Mouse (Mus musculus): Measurements from ENCODE around the gene Tmem161b. TPM values are rescaled to one million over a fixed set of nuclear protein-coding genes. Genes with fewer than 3 reads are reported as not detected.

Gene Tmem161b
- polyA plus RNA-seq, 1 experiment from 2014 or later = 16.2 TPM

- Histone ChIP-seq H3K9me3 (no peaks in the 10 kb centered on the region), H3K27me3 (replicated peaks) (no peaks in the 10 kb centered on the region), H3K36me3 (0 out of 2 replicates have a peak, but pooled peaks cover 4% of the 10 kb centered on the region), H3K27ac (no peak overlapping the region), H3K9ac (no peak overlapping the region), H3K4me3 (replicated peaks) (no peak overlapping the region), H3K4me2 (no peak overlapping the region), H3K4me1 (no peaks in the 10 kb centered on the region)
- WGBS = 79% methylated on average over 4 of the region's 4 CpGs
- ATAC-seq (ENCODE audit: insufficient read depth, low FRiP score, low read depth) = no peak
Measured at GRCm38 (mm10) chr13:84280352-84280751, 58.3 kb downstream of the Tmem161b start.

DNA sequence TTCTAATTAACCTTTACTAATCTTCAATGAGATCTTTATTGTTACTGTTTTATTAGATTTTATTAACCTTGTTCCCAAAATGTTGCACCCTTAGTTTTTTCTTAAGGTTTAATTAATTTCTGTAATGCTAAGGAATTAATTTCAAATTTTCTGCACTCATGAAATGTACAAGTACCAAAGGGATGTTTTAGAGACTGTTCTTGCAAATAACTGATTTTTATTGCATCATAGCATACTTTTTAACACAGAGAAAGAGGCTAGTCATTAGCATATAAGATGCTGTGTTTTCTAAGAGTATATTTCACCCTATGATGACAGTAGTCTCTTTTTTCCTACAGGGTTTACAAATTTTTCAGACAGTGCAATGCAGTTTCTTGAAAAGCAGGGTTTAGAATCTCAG is 60.9 kb downstream of the Tmem161b start:
- Histone ChIP-seq H3K27ac (no peak overlapping the region), H3K4me1 (no peaks in the 10 kb centered on the region), H3K4me2 (no peak overlapping the region), H3K4me3 (replicated peaks) (no peak overlapping the region), H3K36me3 (0 out of 2 replicates have a peak, but pooled peaks cover 4% of the 10 kb centered on the region), H3K27me3 (replicated peaks) (no peaks in the 10 kb centered on the region), H3K9me3 (no peaks in the 10 kb centered on the region), H3K9ac (no peak overlapping the region)
- ATAC-seq (ENCODE audit: insufficient read depth, low FRiP score, low read depth) = no peak

- WGBS = 53% methylated on average over 7 of the region's 7 CpGs
- Histone ChIP-seq H3K27ac (no peak overlapping the region), H3K36me3 (0 out of 2 replicates have a peak, but pooled peaks cover 4% of the 10 kb centered on the region), H3K9me3 (no peaks in the 10 kb centered on the region), H3K4me3 (replicated peaks) (no peak overlapping the region), H3K4me1 (no peaks in the 10 kb centered on the region), H3K4me2 (no peak overlapping the region), H3K9ac (no peak overlapping the region), H3K27me3 (replicated peaks) (no peaks in the 10 kb centered on the region)
- ATAC-seq (ENCODE audit: insufficient read depth, low FRiP score, low read depth) = no peak
Measured at GRCm38 (mm10) chr13:84284764-84285558, 62.9 kb downstream of the Tmem161b start.

GRCm38 (mm10) chr13:84285559-84285945 is 63.5 kb downstream of the Tmem161b start:
- 89% methylated on average over 3 of the region's 3 CpGs for WGBS
- no peak for ATAC-seq (ENCODE audit: insufficient read depth, low FRiP score, low read depth)
- no peaks in the 10 kb centered on the region for H3K27me3 ChIP-seq (replicated peaks)

DNA sequence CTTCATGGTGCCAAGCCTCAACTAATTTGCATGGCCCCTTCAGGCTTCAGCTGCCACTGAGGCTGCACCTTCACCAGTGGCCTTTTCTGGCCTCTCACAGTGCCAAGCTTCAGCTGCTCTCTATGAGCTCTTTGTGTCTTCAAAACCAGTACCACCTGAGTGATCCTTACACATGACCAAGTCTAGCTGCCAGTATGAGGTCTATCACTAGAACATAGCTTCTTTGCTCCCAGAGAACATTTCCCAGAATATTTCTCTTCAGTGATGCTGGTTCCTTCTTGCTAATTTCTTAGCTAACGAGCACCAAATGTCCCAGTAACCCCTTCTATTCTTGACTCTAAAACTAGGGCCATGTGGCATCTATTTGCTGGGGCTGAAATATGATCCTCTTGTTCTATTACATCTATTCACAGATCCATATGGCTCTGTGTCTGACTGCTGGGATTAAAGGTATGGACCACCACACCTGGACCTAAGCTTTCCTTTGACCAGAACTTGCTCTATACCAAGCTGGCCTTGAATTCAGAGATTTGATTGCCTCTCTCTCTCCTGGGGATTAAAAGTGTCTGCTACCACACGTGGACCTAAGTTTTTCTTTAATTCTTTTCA is 77.5 kb downstream of the Tmem161b start:
- no peaks in the 10 kb centered on the region for H3K9me3 ChIP-seq
- WGBS = 71% methylated on average over 2 of the region's 2 CpGs
- no peaks in the 10 kb centered on the region for H3K27me3 ChIP-seq (replicated peaks)
- no peak overlapping the region for H3K9ac ChIP-seq
- H3K27ac ChIP-seq = no peak overlapping the region
- no peak overlapping the region for H3K4me2 ChIP-seq
- no peaks in the 10 kb centered on the region for H3K4me1 ChIP-seq
- 0 out of 2 replicates have a peak, but pooled peaks cover 3% of the 10 kb centered on the region for H3K36me3 ChIP-seq
- no peak overlapping the region for H3K4me3 ChIP-seq (replicated peaks)
- no peak for ATAC-seq (ENCODE audit: insufficient read depth, low FRiP score, low read depth)

More at GRCm38 (mm10) chr13:84285559-84285945, 63.5 kb downstream of the Tmem161b start:
- H3K27ac ChIP-seq = no peak overlapping the region
- 0 out of 2 replicates have a peak, but pooled peaks cover 4% of the 10 kb centered on the region for H3K36me3 ChIP-seq
- no peak overlapping the region for H3K4me2 ChIP-seq
- H3K4me3 ChIP-seq (replicated peaks) = no peak overlapping the region
- no peaks in the 10 kb centered on the region for H3K4me1 ChIP-seq
- no peaks in the 10 kb centered on the region for H3K9me3 ChIP-seq
- no peak overlapping the region for H3K9ac ChIP-seq

GRCm38 (mm10) chr13:84343272-84343671 is 121.2 kb downstream of the Tmem161b start:
- 15% methylated on average over 5 of the region's 5 CpGs for WGBS
- ATAC-seq (ENCODE audit: insufficient read depth, low FRiP score, low read depth) = no peak
- H3K27me3 ChIP-seq (replicated peaks) = peaks cover 46% of the 10 kb centered on the region

GRCm38 (mm10) chr13:84343691-84344495 is 121.8 kb downstream of the Tmem161b start:
- H3K4me2 ChIP-seq = no peak overlapping the region
- no peak overlapping the region for H3K27ac ChIP-seq
- no peak for ATAC-seq (ENCODE audit: insufficient read depth, low FRiP score, low read depth)
- no peaks in the 10 kb centered on the region for H3K36me3 ChIP-seq
- peaks cover 5% of the 10 kb centered on the region; the same call in 1 of the 2 replicates for H3K4me1 ChIP-seq
- no peak overlapping the region for H3K4me3 ChIP-seq (replicated peaks)
- H3K27me3 ChIP-seq (replicated peaks) = peaks cover 46% of the 10 kb centered on the region
- WGBS = 11% methylated on average over 13 of the region's 13 CpGs
- no peak overlapping the region for H3K9ac ChIP-seq
- no peaks in the 10 kb centered on the region for H3K9me3 ChIP-seq

More at GRCm38 (mm10) chr13:84343272-84343671, 121.2 kb downstream of the Tmem161b start:
- Histone ChIP-seq H3K4me1 (peaks cover 5% of the 10 kb centered on the region; the same call in 1 of the 2 replicates), H3K9me3 (no peaks in the 10 kb centered on the region), H3K27ac (no peak overlapping the region), H3K4me3 (replicated peaks) (no peak overlapping the region), H3K4me2 (no peak overlapping the region), H3K9ac (no peak overlapping the region), H3K36me3 (no peaks in the 10 kb centered on the region)

DNA sequence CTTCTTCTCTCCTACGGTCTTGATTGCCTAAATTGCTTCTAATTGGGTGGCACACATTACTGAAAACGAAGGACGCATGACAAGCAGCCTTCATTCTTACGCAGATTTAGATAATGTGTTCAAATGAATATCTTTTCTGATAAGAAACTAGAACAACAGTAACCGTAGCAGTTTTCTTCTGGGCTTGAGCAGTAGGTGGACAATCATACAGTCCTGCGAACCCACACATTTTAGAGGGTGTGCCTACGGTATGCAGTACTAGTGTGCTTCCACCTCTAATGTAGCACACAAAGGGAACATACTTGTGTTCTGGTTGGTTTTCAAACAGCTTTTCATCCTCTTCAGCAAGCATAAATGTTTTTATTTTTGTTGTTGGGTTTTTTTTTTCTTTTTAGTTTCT is 122.6 kb downstream of the Tmem161b start:
- WGBS = 10% methylated on average over 7 of the region's 7 CpGs
- H3K9ac ChIP-seq = no peak overlapping the region
- H3K27me3 ChIP-seq (replicated peaks) = peaks cover 46% of the 10 kb centered on the region
- ATAC-seq (ENCODE audit: insufficient read depth, low FRiP score, low read depth) = no peak
- no peak overlapping the region for H3K27ac ChIP-seq
- no peaks in the 10 kb centered on the region for H3K9me3 ChIP-seq
- no peak overlapping the region for H3K4me3 ChIP-seq (replicated peaks)
- peaks cover 5% of the 10 kb centered on the region; the same call in 1 of the 2 replicates for H3K4me1 ChIP-seq
- H3K4me2 ChIP-seq = no peak overlapping the region
- no peaks in the 10 kb centered on the region for H3K36me3 ChIP-seq

DNA sequence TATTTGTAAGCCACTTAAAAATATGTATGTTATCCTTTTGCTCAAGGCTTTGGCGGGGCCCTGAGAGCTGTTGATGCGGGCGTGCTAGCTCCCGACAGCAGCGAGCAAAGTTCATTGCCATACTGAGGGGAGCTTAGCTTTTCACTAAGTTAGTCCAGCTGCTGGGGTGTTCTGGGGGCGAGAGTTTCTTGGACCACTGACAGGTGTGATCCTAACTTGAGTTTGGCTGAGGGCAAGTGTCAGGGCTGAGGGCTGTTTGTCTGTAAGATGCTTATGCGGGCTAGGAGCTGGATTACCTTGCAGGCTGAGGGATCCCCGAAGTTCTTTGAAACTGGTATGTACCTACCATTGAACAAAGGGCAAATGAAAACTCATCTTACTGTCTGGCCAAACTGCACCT is 123.0 kb downstream of the Tmem161b start:
- peaks cover 5% of the 10 kb centered on the region; the same call in 1 of the 2 replicates for H3K4me1 ChIP-seq
- H3K9me3 ChIP-seq = no peaks in the 10 kb centered on the region
- no peaks in the 10 kb centered on the region for H3K36me3 ChIP-seq
- H3K4me3 ChIP-seq (replicated peaks) = no peak overlapping the region
- peaks cover 46% of the 10 kb centered on the region for H3K27me3 ChIP-seq (replicated peaks)
- no peak overlapping the region for H3K9ac ChIP-seq
- no peak overlapping the region for H3K4me2 ChIP-seq
- H3K27ac ChIP-seq = no peak overlapping the region
- WGBS = 6% methylated on average over 8 of the region's 8 CpGs
- no peak for ATAC-seq (ENCODE audit: insufficient read depth, low FRiP score, low read depth)

Measured in stomach, embryonic 15.5 days (tissue).